Mouse (Mus musculus): Measurements from ENCODE around the gene Dut.

GRCm38 (mm10) chr2:125246669-125247068 is 321 bp upstream of the Dut start:
- TF ChIP-seq ELF1 (IDR thresholded peaks at IDR 0.05; ENCODE audit: low read depth, low read length) (no peak), POLR2AphosphoS5 (IDR thresholded peaks at IDR 0.05; ENCODE audit: borderline replicate concordance, low read depth, low read length) (no peak), ZNF384 (IDR thresholded peaks at IDR 0.05; ENCODE audit: low read depth, low read length) (0 out of 2 replicates have a peak, but pooled peaks have one; percentile 6), NELFE (IDR thresholded peaks at IDR 0.05; ENCODE audit: low read depth, low read length) (no peak), POLR2A (IDR thresholded peaks at IDR 0.05; ENCODE audit: control insufficient read depth in 1 of 2, insufficient read depth in 1 of 2, low read depth in 1 of 2, low read length in 2 of 2, poor library complexity in 1 of 2) (no peak), GATA1 (IDR thresholded peaks at IDR 0.05; ENCODE audit: low read depth, low read length) (no peak), CTCF (IDR thresholded peaks at IDR 0.05 in 2 of 3, conservative IDR thresholded peaks at IDR 0.05 in 1 of 3; ENCODE audit: control insufficient read depth in 1 of 3, insufficient read depth in 1 of 3, low read depth in 2 of 3, low read length in 3 of 3, poor library complexity in 1 of 3, severe bottlenecking in 1 of 3) (no peak), HCFC1 (IDR thresholded peaks at IDR 0.05; ENCODE audit: low read depth, low read length) (no peak), MAFK (IDR thresholded peaks at IDR 0.05; ENCODE audit: borderline replicate concordance, low read depth, low read length) (no peak), E2F4 (IDR thresholded peaks at IDR 0.05; ENCODE audit: borderline replicate concordance, low read depth, low read length) (no peak), KAT2A (conservative IDR thresholded peaks at IDR 0.05; ENCODE audit: low read depth, low read length) (no peak), UBTF (IDR thresholded peaks at IDR 0.05; ENCODE audit: borderline replicate concordance, insufficient read depth, low read depth, low read length) (no peak), MAZ (IDR thresholded peaks at IDR 0.05; ENCODE audit: low read depth, low read length) (no peak), EP300 (IDR thresholded peaks at IDR 0.05; ENCODE audit: low read depth in 1 of 2, low read length in 2 of 2) (no peak)
